Mouse (Mus musculus) brain, embryonic 18.5 days (tissue): ENCODE data around the gene Dnajc28.
A peak's percentile ranks its signal among the peaks of the same experiment; 100 is the strongest.

ENCODE experiments used
- DNase-seq: peaks from one replicate; pipeline ENCODE4 v3.0.0-alpha.2; 2012; ENCODE audit warnings: low read depth, low spot score

Gene Dnajc28

GRCm38 (mm10) chr16:91592162-91592561 lies 26.7 kb downstream of the Dnajc28 start:
- DNase-seq: no peak

GRCm38 (mm10) chr16:91588703-91589102 lies 30.1 kb downstream of the Dnajc28 start:
- DNase-seq: no peak

- no peak for DNase-seq
These were observed 30.9 kb downstream of the Dnajc28 start for GRCm38 (mm10) chr16:91587730-91588453.

GRCm38 (mm10) chr16:91586244-91586643 lies 32.6 kb downstream of the Dnajc28 start:
- no peak for DNase-seq

GRCm38 (mm10) chr16:91585617-91586016 lies 33.2 kb downstream of the Dnajc28 start:
- no peak for DNase-seq

- no peak for DNase-seq
These were observed 36.5 kb downstream of the Dnajc28 start for GRCm38 (mm10) chr16:91582307-91582706.

GRCm38 (mm10) chr16:91578980-91579720 lies 39.7 kb downstream of the Dnajc28 start:
- peak; percentile 64 for DNase-seq

- no peak for DNase-seq
These were observed 43.7 kb downstream of the Dnajc28 start for GRCm38 (mm10) chr16:91575151-91575550.

GRCm38 (mm10) chr16:91571105-91571504 lies 47.7 kb downstream of the Dnajc28 start:
- DNase-seq: no peak

GRCm38 (mm10) chr16:91568960-91569359 lies 49.9 kb downstream of the Dnajc28 start:
- DNase-seq: no peak

GRCm38 (mm10) chr16:91566002-91566401 lies 52.8 kb downstream of the Dnajc28 start:
- DNase-seq: no peak

GRCm38 (mm10) chr16:91565292-91565951 lies 53.4 kb downstream of the Dnajc28 start:
- DNase-seq: no peak

GRCm38 (mm10) chr16:91564580-91565291 lies 54.1 kb downstream of the Dnajc28 start:
- DNase-seq: no peak
